Mouse (Mus musculus): ENCODE measurements around the gene Castor1.
"Not testable (repeated sequence)": the region's sequence is repeated elsewhere in the genome, so short reads cannot be mapped to it uniquely, and the experiment has no call there.

Castor1 gene

GRCm38 (mm10) chr11:4217914-4218629, at the start of gene Castor1:
Castor1 (plus strand) TSS chr11:4218225.
- DNase-seq (ENCODE audit: extremely low spot score, low spot score): peak; percentile 80

GRCm38 (mm10) chr11:4174586-4174985, 43.4 kb upstream of the Castor1 start:
- DNase-seq (ENCODE audit: extremely low spot score, low spot score): no peak

GRCm38 (mm10) chr11:4177716-4178115, 40.3 kb upstream of the Castor1 start:
- DNase-seq (ENCODE audit: extremely low spot score, low spot score): no peak

- no peak for DNase-seq (ENCODE audit: extremely low spot score, low spot score)
These were observed 36.0 kb upstream of the Castor1 start for GRCm38 (mm10) chr11:4182061-4182460.

- DNase-seq (ENCODE audit: extremely low spot score, low spot score): no peak
These were observed 34.5 kb upstream of the Castor1 start for GRCm38 (mm10) chr11:4183511-4183910.

- DNase-seq (ENCODE audit: extremely low spot score, low spot score): no peak
These were observed 33.6 kb upstream of the Castor1 start for GRCm38 (mm10) chr11:4184251-4184952.

- not testable (repeated sequence) for DNase-seq (ENCODE audit: extremely low spot score, low spot score)
These were observed 32.5 kb upstream of the Castor1 start for GRCm38 (mm10) chr11:4185480-4185879.

GRCm38 (mm10) chr11:4186486-4187317, 31.3 kb upstream of the Castor1 start, which contains the start of gene Tbc1d10a:
Tbc1d10a (plus strand) TSS chr11:4186789.
- DNase-seq (ENCODE audit: extremely low spot score, low spot score): peak; percentile 94

- no peak for DNase-seq (ENCODE audit: extremely low spot score, low spot score)
These were observed 30.7 kb upstream of the Castor1 start for GRCm38 (mm10) chr11:4187318-4187700.

- no peak for DNase-seq (ENCODE audit: extremely low spot score, low spot score)
These were observed 28.8 kb upstream of the Castor1 start for GRCm38 (mm10) chr11:4189182-4189581.

- DNase-seq (ENCODE audit: extremely low spot score, low spot score): no peak
These were observed 27.3 kb upstream of the Castor1 start for GRCm38 (mm10) chr11:4190677-4191076.

GRCm38 (mm10) chr11:4192757-4193156, 25.3 kb upstream of the Castor1 start:
- no peak for DNase-seq (ENCODE audit: extremely low spot score, low spot score)

- DNase-seq (ENCODE audit: extremely low spot score, low spot score): no peak
These were observed 24.6 kb upstream of the Castor1 start for GRCm38 (mm10) chr11:4193420-4193819.

- DNase-seq (ENCODE audit: extremely low spot score, low spot score): no peak
These were observed 22.4 kb upstream of the Castor1 start for GRCm38 (mm10) chr11:4195597-4196031.

GRCm38 (mm10) chr11:4196636-4197035, 21.4 kb upstream of the Castor1 start:
- DNase-seq (ENCODE audit: extremely low spot score, low spot score): no peak

GRCm38 (mm10) chr11:4197691-4198090, 20.3 kb upstream of the Castor1 start:
- DNase-seq (ENCODE audit: extremely low spot score, low spot score): no peak

- DNase-seq (ENCODE audit: extremely low spot score, low spot score): no peak
These were observed 15.9 kb upstream of the Castor1 start for GRCm38 (mm10) chr11:4201981-4202700.

GRCm38 (mm10) chr11:4202995-4203704, 14.9 kb upstream of the Castor1 start:
- DNase-seq (ENCODE audit: extremely low spot score, low spot score): no peak

GRCm38 (mm10) chr11:4203705-4204074, 14.3 kb upstream of the Castor1 start:
- no peak for DNase-seq (ENCODE audit: extremely low spot score, low spot score)

- DNase-seq (ENCODE audit: extremely low spot score, low spot score): no peak
These were observed 12.8 kb upstream of the Castor1 start for GRCm38 (mm10) chr11:4205097-4205655.
